Mouse (Mus musculus): Measurements from ENCODE around the gene Ovgp1. TPM values are rescaled to one million over a fixed set of nuclear protein-coding genes. Genes with fewer than 3 reads are reported as not detected.
"Not testable (repeated sequence)": the region's sequence is repeated elsewhere in the genome, so short reads cannot be mapped to it uniquely, and the experiment has no call there.

Ovgp1 gene
- polyA plus RNA-seq, 1 experiment from 2014 or later, result 4.1 TPM

GRCm38 (mm10) chr3:105971831-105972446, 1.6 kb upstream of the Ovgp1 start:
- no peak overlapping the region for H3K4me3 ChIP-seq (replicated peaks; ENCODE audit: low read length)
- no peak overlapping the region for H3K4me2 ChIP-seq (replicated peaks)
- ATAC-seq (ENCODE audit: low FRiP score) (no peak), DNase-seq (ENCODE audit: low spot score) (no peak)
- H3K36me3 ChIP-seq (replicated peaks; ENCODE audit: control insufficient read depth, insufficient read depth), result peaks cover 41% of the 10 kb centered on the region
- H3K9ac ChIP-seq, result no peak overlapping the region
- 87% methylated on average over 5 of the region's 5 CpGs for WGBS
- H3K4me1 ChIP-seq (replicated peaks; ENCODE audit: control insufficient read depth, insufficient read depth, low read length), result no peaks in the 10 kb centered on the region
- H3K27ac ChIP-seq, result no peak overlapping the region
- no peaks in the 10 kb centered on the region for H3K9me3 ChIP-seq (ENCODE audit: control insufficient read depth, low read length)
- no peaks in the 10 kb centered on the region for H3K27me3 ChIP-seq (ENCODE audit: control insufficient read depth, insufficient read depth, low read length)

- DNase-seq (ENCODE audit: low spot score), result no peak
- Histone ChIP-seq H3K4me2 (replicated peaks) (no peak overlapping the region), H3K27ac (no peak overlapping the region), H3K9me3 (ENCODE audit: control insufficient read depth, low read length) (no peaks in the 10 kb centered on the region), H3K27me3 (ENCODE audit: control insufficient read depth, insufficient read depth, low read length) (no peaks in the 10 kb centered on the region), H3K4me3 (replicated peaks; ENCODE audit: low read length) (no peak overlapping the region), H3K4me1 (replicated peaks; ENCODE audit: control insufficient read depth, insufficient read depth, low read length) (no peaks in the 10 kb centered on the region), H3K9ac (no peak overlapping the region), H3K36me3 (replicated peaks; ENCODE audit: control insufficient read depth, insufficient read depth) (peaks cover 19% of the 10 kb centered on the region)
- ATAC-seq (ENCODE audit: low FRiP score), result no peak
- WGBS, result 78% methylated on average over 2 of the region's 2 CpGs
Measured at GRCm38 (mm10) chr3:105974174-105974573, 663 bp downstream of the Ovgp1 start.

DNA sequence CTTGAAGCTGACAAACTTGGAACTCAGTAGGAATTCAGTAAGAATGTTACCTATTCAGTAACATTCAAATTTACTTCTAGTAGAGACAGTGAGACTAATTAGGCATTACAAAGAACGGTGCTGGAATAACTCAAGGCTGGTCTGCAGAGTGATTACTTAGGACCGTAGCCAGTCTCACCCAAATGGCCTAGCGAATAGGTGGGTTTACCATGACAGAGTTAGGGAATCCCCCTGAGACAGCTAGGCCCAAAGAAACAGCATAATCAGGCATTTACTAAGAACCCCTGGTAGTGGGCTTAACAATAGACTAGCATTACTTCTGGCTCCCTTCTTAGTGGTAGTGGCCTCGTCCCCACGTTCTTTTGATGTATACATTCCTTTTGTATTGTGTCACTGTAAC, 16.1 kb downstream of the Ovgp1 start:
- not testable (repeated sequence) for H3K4me2 ChIP-seq (replicated peaks); H3K36me3 ChIP-seq (replicated peaks; ENCODE audit: control insufficient read depth, insufficient read depth); H3K9ac ChIP-seq; H3K4me1 ChIP-seq (replicated peaks; ENCODE audit: control insufficient read depth, insufficient read depth, low read length); H3K9me3 ChIP-seq (ENCODE audit: control insufficient read depth, low read length); H3K4me3 ChIP-seq (replicated peaks; ENCODE audit: low read length); ATAC-seq (ENCODE audit: low FRiP score); H3K27me3 ChIP-seq (ENCODE audit: control insufficient read depth, insufficient read depth, low read length); H3K27ac ChIP-seq; DNase-seq (ENCODE audit: low spot score)
- 47% methylated on average over 5 of the region's 5 CpGs for WGBS

- Histone ChIP-seq H3K4me1 (replicated peaks; ENCODE audit: control insufficient read depth, insufficient read depth, low read length) (no peaks in the 10 kb centered on the region), H3K27ac (no peak overlapping the region), H3K36me3 (replicated peaks; ENCODE audit: control insufficient read depth, insufficient read depth) (no peaks in the 10 kb centered on the region), H3K9me3 (ENCODE audit: control insufficient read depth, low read length) (no peaks in the 10 kb centered on the region), H3K9ac (no peak overlapping the region), H3K4me3 (replicated peaks; ENCODE audit: low read length) (no peak overlapping the region), H3K4me2 (replicated peaks) (no peak overlapping the region), H3K27me3 (ENCODE audit: control insufficient read depth, insufficient read depth, low read length) (no peaks in the 10 kb centered on the region)
- 0 out of 2 replicates have a peak, but pooled peaks have one; percentile 43 for ATAC-seq (ENCODE audit: low FRiP score)
- WGBS, result 33% methylated on average over 4 of the region's 4 CpGs
- DNase-seq (ENCODE audit: low spot score), result peak; percentile 90
Measured at GRCm38 (mm10) chr3:105991653-105992283, 18.3 kb downstream of the Ovgp1 start.

DNA sequence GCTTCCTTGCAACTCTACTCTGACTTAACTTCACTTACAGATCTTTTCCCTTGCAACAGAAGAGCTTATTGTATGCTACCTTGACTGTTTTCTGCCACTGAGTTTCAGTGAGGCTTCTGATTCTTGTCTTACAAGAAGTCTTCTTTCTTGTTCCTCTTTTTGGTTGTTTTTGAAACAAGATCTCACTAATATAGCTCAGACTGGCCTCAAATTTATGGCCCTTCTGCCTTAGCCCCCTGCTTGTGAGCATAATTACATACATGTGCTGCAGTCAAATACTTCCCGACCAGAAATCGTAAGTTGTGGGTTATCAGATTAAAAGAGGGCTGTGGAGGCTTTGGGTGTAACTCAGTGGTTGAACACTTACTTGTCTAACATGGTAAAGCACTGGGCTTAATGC, 21.2 kb downstream of the Ovgp1 start:
- ATAC-seq (ENCODE audit: low FRiP score), result no peak
- H3K9ac ChIP-seq, result no peak overlapping the region
- 92% methylated on average over 2 of the region's 2 CpGs for WGBS

GRCm38 (mm10) chr3:106000707-106001375, 27.3 kb downstream of the Ovgp1 start:
- DNase-seq (ENCODE audit: low spot score), result no peak
- peak overlapping the region; percentile 30; the same call in 1 of the 2 replicates for H3K9ac ChIP-seq
- H3K27me3 ChIP-seq (ENCODE audit: control insufficient read depth, insufficient read depth, low read length), result no peaks in the 10 kb centered on the region
- H3K9me3 ChIP-seq (ENCODE audit: control insufficient read depth, low read length), result no peaks in the 10 kb centered on the region
- WGBS, result 22% methylated on average over 11 of the region's 11 CpGs
- ATAC-seq (ENCODE audit: low FRiP score), result peak; percentile 51; the same call in 1 of the 2 replicates
- H3K4me3 ChIP-seq (replicated peaks; ENCODE audit: low read length), result peak overlapping the region; percentile 19
- H3K36me3 ChIP-seq (replicated peaks; ENCODE audit: control insufficient read depth, insufficient read depth), result no peaks in the 10 kb centered on the region
- H3K4me2 ChIP-seq (replicated peaks), result peak overlapping the region; percentile 52
- H3K4me1 ChIP-seq (replicated peaks; ENCODE audit: control insufficient read depth, insufficient read depth, low read length), result 0 out of 2 replicates have a peak, but pooled peaks cover 4% of the 10 kb centered on the region
- H3K27ac ChIP-seq, result no peak overlapping the region

More for the DNA sequence above, 21.2 kb downstream of the Ovgp1 start:
- H3K4me1 ChIP-seq (replicated peaks; ENCODE audit: control insufficient read depth, insufficient read depth, low read length), result no peaks in the 10 kb centered on the region
- no peaks in the 10 kb centered on the region for H3K27me3 ChIP-seq (ENCODE audit: control insufficient read depth, insufficient read depth, low read length)
- no peak overlapping the region for H3K4me2 ChIP-seq (replicated peaks)
- no peak overlapping the region for H3K4me3 ChIP-seq (replicated peaks; ENCODE audit: low read length)
- H3K36me3 ChIP-seq (replicated peaks; ENCODE audit: control insufficient read depth, insufficient read depth), result no peaks in the 10 kb centered on the region
- no peaks in the 10 kb centered on the region for H3K9me3 ChIP-seq (ENCODE audit: control insufficient read depth, low read length)
- no peak for DNase-seq (ENCODE audit: low spot score)
- H3K27ac ChIP-seq, result no peak overlapping the region

DNA sequence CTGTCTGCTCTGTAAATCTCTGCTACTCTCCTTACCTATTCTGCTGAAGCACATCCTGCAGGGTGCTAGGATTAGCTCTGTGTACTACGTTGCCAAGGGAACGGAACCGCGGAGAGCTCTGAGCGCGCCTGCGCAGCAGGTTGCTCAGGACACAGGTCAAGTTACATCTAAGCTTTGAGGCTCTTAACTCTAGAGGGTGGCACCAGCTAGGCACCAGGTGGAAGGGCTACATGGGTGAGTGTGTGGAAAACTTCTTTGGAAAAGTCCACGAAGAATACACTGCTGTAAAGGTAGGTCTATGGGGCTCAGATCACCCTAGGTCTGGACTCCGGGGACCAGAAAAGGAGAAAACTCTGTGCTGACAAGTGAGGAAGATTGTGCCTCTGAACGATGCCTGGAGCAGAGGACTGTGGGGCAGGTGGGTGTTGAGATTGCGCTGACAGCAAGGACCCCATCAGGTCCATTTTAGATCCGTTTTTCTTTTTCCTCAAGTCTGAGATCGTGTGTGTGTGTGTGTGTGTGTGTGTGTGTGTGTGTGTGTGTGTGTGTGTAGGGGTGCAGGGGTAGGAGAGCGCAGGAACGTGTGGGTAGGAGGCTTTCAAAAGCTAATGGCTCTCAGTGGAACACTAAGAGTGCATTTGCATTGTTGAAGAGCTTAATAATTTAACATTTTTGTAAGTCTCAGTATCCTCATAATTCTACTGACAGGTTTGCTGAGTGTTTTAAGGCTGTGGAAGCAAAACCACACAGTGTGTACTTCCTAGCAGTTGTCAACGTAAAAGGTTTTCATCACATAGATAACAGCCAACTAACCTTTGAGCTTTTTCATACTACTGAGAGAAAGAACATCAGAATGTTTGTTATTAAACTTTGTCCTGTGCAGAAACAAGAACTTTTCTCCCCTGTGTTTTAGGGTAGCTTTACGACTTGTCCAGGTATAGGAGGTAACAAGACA, 28.2 kb downstream of the Ovgp1 start:
- Histone ChIP-seq H3K9ac (peak overlapping the region; percentile 30; the same call in 1 of the 2 replicates), H3K4me3 (replicated peaks; ENCODE audit: low read length) (peak overlapping the region; percentile 19), H3K4me2 (replicated peaks) (peak overlapping the region; percentile 52), H3K27me3 (ENCODE audit: control insufficient read depth, insufficient read depth, low read length) (no peaks in the 10 kb centered on the region), H3K27ac (no peak overlapping the region), H3K36me3 (replicated peaks; ENCODE audit: control insufficient read depth, insufficient read depth) (no peaks in the 10 kb centered on the region), H3K9me3 (ENCODE audit: control insufficient read depth, low read length) (no peaks in the 10 kb centered on the region), H3K4me1 (replicated peaks; ENCODE audit: control insufficient read depth, insufficient read depth, low read length) (0 out of 2 replicates have a peak, but pooled peaks cover 4% of the 10 kb centered on the region)
- WGBS, result 23% methylated on average over 17 of the region's 17 CpGs
- DNase-seq (ENCODE audit: low spot score) (peak; percentile 53), ATAC-seq (ENCODE audit: low FRiP score) (peak; percentile 90)

GRCm38 (mm10) chr3:106003360-106003759, 29.8 kb downstream of the Ovgp1 start:
- WGBS, result 60% methylated on average over 10 of the region's 10 CpGs
- H3K4me2 ChIP-seq (replicated peaks); H3K9me3 ChIP-seq (ENCODE audit: control insufficient read depth, low read length); H3K4me3 ChIP-seq (replicated peaks; ENCODE audit: low read length); DNase-seq (ENCODE audit: low spot score); ATAC-seq (ENCODE audit: low FRiP score); H3K27me3 ChIP-seq (ENCODE audit: control insufficient read depth, insufficient read depth, low read length); H3K36me3 ChIP-seq (replicated peaks; ENCODE audit: control insufficient read depth, insufficient read depth); H3K4me1 ChIP-seq (replicated peaks; ENCODE audit: control insufficient read depth, insufficient read depth, low read length); H3K9ac ChIP-seq; H3K27ac ChIP-seq: not testable (repeated sequence)

All from hindbrain, embryonic 14.5 days (tissue).